Mouse (Mus musculus) brain, adult 2 months (tissue): Measurements from ENCODE around the gene Gm5767.
A peak's percentile ranks its signal among the peaks of the same experiment; 100 is the strongest.
"Not testable (repeated sequence)": the region's sequence is repeated elsewhere in the genome, so short reads cannot be mapped to it uniquely, and the experiment has no call there.

Experiments used
- DNase-seq: peaks from one replicate; pipeline ENCODE4 v3.0.0; 2011; ENCODE audit warnings: low read depth, low spot score

Gene Gm5767

DNA sequence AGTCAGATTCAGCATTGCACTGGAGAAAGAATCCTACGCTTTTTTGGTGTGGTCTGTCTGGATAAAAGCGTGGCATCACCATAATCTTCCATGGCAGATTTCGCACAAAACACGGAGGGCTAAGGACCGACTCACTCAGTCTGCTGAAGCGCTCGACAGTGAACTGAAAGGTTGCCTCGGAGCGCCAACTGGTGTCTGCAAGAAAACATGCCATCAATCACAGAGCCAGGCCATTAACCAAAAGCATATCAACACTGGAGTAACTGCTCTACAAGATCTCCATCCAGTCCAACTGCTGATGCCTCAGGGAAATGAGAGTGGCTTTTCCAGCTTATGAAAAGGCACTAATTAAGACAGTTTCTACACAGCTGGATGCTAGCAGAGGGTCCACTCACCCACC lies 31.4 kb downstream of the Gm5767 start:
- DNase-seq = peak; percentile 49

GRCm38 (mm10) chr16:8714851-8715250 lies 34.3 kb downstream of the Gm5767 start:
- DNase-seq = no peak

DNA sequence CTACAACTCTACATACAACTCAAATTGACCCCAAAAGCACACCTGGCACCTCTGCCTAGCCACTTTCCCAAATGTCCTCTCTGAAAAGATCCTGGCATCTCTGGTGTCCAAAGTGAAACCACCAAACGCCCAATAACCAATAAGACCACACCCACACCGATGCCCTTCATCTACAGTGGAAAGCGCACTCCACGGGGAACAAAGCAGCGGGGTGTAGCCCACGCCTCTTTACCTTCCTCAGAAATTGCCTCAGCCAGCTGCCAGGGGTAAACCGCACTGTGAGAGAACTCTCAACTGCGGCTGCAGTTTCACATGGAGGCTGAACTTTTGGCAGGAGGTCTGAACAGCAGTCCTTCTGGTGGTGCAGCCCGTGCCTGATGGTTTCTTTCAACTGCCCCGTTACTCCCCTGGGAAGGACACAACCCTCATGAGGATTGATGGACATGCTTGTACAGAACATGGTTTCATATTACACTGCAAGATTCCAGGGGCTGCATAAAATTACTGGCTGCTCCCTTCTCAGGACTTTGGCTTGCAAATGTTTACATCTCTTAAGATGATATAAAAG lies 35.0 kb downstream of the Gm5767 start:
- no peak for DNase-seq

DNA sequence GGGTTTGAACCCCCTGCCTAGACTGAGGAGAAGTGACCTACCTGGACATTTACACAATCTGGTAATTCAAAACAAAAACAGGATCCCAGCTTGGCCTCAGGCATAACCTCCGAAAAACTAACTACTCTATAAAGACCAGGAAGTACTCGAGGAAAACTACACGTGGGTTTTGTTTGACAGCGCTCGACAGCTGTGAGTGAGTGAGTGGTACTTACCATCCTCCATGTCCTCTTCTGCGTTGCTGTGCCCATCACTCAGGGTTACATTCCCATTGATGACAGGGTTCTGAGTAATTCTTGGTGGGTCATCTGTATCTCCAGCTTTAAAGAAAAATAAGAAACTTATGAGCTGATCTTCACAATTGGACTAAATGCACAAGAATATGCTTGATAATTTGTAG lies 35.7 kb downstream of the Gm5767 start:
- no peak for DNase-seq

DNA sequence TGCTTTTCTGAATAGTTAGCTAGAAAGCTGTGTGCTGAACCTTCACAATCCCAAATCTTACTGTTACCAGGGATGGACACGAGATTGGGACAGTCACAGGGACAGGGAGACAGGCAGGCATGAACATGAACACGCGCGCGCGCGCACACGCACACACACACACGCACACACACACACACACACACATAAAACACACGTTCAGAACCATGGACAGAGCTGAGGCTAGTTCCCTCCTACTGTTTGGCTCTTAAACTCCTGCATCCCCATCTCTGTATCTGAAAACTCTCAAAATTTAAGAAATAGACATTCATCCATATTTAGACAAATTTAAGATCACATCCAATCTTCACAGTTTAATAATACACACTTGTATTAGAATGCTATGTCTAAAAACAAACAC lies 37.2 kb downstream of the Gm5767 start:
- DNase-seq = no peak

GRCm38 (mm10) chr16:8720447-8720846 lies 39.9 kb downstream of the Gm5767 start:
- no peak for DNase-seq

- DNase-seq = no peak
These were observed 43.5 kb downstream of the Gm5767 start for GRCm38 (mm10) chr16:8724031-8724430.

GRCm38 (mm10) chr16:8725807-8726206 lies 45.2 kb downstream of the Gm5767 start:
- DNase-seq = no peak

- DNase-seq = no peak
These were observed 47.7 kb downstream of the Gm5767 start for GRCm38 (mm10) chr16:8728111-8728748.

- DNase-seq = no peak
These were observed 51.1 kb downstream of the Gm5767 start for GRCm38 (mm10) chr16:8731630-8732029.

DNA sequence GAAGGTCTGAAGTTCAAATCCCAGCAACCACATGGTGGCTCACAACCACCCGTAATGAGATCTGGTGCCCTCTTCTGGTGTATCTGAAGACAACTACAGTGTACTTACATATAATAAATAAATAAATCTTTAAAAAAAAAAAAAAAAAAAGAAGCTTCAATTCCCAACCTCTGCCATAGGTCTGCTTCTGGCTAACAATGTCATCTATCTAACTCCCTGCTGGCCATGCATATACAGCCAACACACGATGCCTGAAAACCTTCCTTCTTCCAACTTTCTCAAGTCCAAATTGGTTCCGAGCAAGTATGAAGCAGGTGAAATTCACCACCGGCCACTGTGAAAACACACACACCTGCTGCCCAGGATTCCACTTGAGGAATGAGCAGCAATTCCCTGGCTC lies 51.9 kb downstream of the Gm5767 start:
- DNase-seq = not testable (repeated sequence)
